Comparison of ENCODE assay signal across 13 mouse cellular contexts in the genomic region with DNA sequence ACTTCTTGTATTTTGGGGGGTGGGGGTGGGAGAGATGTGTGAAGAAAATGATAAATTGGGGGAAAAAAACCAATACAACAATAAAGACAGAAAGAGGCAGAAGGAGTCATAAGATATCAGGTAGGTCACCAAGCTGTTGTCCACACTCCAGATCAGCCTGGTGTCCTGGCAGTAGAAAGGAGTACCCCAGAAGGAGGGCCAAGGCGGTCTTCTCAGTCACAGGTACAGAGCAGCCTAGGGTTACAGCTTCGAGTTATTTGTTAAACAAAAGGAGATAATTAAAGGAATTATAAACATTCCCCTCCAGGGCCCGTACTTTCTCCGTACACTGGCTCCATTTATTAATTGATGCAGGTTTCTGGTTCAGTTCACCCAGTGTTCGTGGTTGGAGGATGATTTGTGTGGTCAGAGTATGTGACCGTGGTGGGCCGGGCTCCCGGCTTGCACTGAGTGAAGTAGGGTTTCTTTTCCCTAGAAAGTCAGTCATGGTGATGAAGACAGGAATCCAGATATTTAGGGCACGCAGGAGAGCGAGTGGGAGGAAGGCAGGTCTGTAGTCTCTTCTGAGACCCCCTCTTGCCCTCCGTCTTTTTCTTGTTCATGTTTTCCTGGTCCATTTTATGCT.
A peak's percentile ranks its signal among the peaks of the same experiment; 100 is the strongest.
DNase-seq lines count a peak whose midpoint lies in the region; ATAC-seq lines count a peak whose summit lies in the region.
"Had no signal": no experiment of that assay in that cellular context is flagged by ENCODE, and none has a peak within 500 bp of the region (broad histone marks: within the 10 kb centered on the region; RNA-seq: fewer than 3 reads in every experiment).

No protein-coding gene starts in this region.

- peaks cover 14% of the 10 kb centered on the region; the same call in 1 of the 2 replicates for H3K4me1 ChIP-seq in midbrain, embryonic 12.5 days
- no peaks in the 10 kb centered on the region for H3K4me1 ChIP-seq in midbrain, embryonic 15.5 days
- H3K4me1 ChIP-seq: intestine, embryonic 15.5 days; liver, embryonic 13.5 days had no signal

- no peaks in the 10 kb centered on the region for H3K9me3 ChIP-seq in midbrain, embryonic 12.5 days
- no peaks in the 10 kb centered on the region for H3K9me3 ChIP-seq in midbrain, embryonic 15.5 days
- H3K9me3 ChIP-seq: intestine, embryonic 15.5 days; liver, embryonic 13.5 days had no signal

- peaks cover 4% of the 10 kb centered on the region; the same call in 1 of the 2 replicates for H3K27me3 ChIP-seq in midbrain, embryonic 12.5 days
- H3K27me3 ChIP-seq in midbrain, embryonic 15.5 days (replicated peaks), result no peaks in the 10 kb centered on the region
- H3K27me3 ChIP-seq: intestine, embryonic 15.5 days; liver, embryonic 13.5 days had no signal

- 64% methylated on average over 11 of the region's 11 CpGs for WGBS in midbrain, embryonic 12.5 days
- 65% methylated on average over 11 of the region's 11 CpGs for WGBS in midbrain, embryonic 15.5 days

- H3K9ac ChIP-seq in midbrain, embryonic 12.5 days (replicated peaks), result no peak overlapping the region
- no peak overlapping the region for H3K9ac ChIP-seq in midbrain, embryonic 15.5 days
- H3K9ac ChIP-seq: intestine, embryonic 15.5 days; liver, embryonic 13.5 days had no signal

- no peak overlapping the region for H3K4me3 ChIP-seq in midbrain, embryonic 12.5 days
- H3K4me3 ChIP-seq in midbrain, embryonic 15.5 days, result no peak overlapping the region
- H3K4me3 ChIP-seq: intestine, embryonic 15.5 days; liver, embryonic 13.5 days had no signal

- DNase-seq in cerebellum, adult 9-10 months, result peak; percentile 44
- peak; percentile 20 for DNase-seq in mesoderm, embryonic 11.5 days (ENCODE audit: low read depth, low spot score)
- no peak for DNase-seq in urinary bladder, postnatal 25 days (ENCODE audit: low spot score)
- no peak for DNase-seq in MN1 (ENCODE audit: low spot score)
- no peak for DNase-seq in thymus, adult 18-20 months
- DNase-seq: heart, adult 11 months; kidney, postnatal 36 days; liver, embryonic 13.5 days; lung, postnatal 10 days had no signal

- peak overlapping the region; percentile 54 for H3K27ac ChIP-seq in midbrain, embryonic 12.5 days (replicated peaks)
- H3K27ac ChIP-seq in midbrain, embryonic 15.5 days, result no peak overlapping the region
- H3K27ac ChIP-seq: intestine, embryonic 15.5 days; liver, embryonic 13.5 days had no signal

- no peaks in the 10 kb centered on the region for H3K36me3 ChIP-seq in midbrain, embryonic 12.5 days
- H3K36me3 ChIP-seq in midbrain, embryonic 15.5 days (replicated peaks), result no peaks in the 10 kb centered on the region
- H3K36me3 ChIP-seq: intestine, embryonic 15.5 days; liver, embryonic 13.5 days had no signal

- ATAC-seq in cerebellum, adult (ENCODE audit: insufficient number of reproducible peaks, low FRiP score, low TSS enrichment), result no peak
- peak; percentile 21 for ATAC-seq in midbrain, embryonic 12.5 days (ENCODE audit: low FRiP score, low read depth)
- no peak; the same call in 1 of the 2 replicates for ATAC-seq in midbrain, embryonic 15.5 days (replicated peaks)
- ATAC-seq: intestine, embryonic 15.5 days had no signal

- peak overlapping the region; percentile 17; the same call in 1 of the 2 replicates for H3K4me2 ChIP-seq in midbrain, embryonic 12.5 days (replicated peaks)
- H3K4me2 ChIP-seq in midbrain, embryonic 15.5 days, result no peak overlapping the region
- H3K4me2 ChIP-seq: intestine, embryonic 15.5 days; liver, embryonic 13.5 days had no signal

Comparison
In these comparisons a context has a peak if more than half of its experiments do, and no peak if none do; other contexts are left out.
1. DNase-seq: peak in cerebellum, adult 9-10 months (single experiment) and mesoderm, embryonic 11.5 days (single experiment); none in urinary bladder, postnatal 25 days (single experiment), MN1 (single experiment) and thymus, adult 18-20 months (0 of 2).